Mouse (Mus musculus) brain, embryonic 14.5 days (tissue): ENCODE results near the gene Gm10337.

ENCODE experiments used
- CTCF ChIP-seq: fragments of 200-500 bp; IDR thresholded peaks from 2 replicates; pipeline ENCODE4 v1.5.1; 2012; ENCODE audit warnings: inconsistent platforms, mild to moderate bottlenecking, moderate library complexity, borderline replicate concordance; ENCODE audit not compliant: insufficient read depth, insufficient read length; ENCODE audit errors: extremely low read depth
- POLR2A ChIP-seq: fragments of 200-500 bp; IDR thresholded peaks from 2 replicates; pipeline ENCODE4 v1.6.1; 2012; ENCODE audit warnings: mild to moderate bottlenecking, inconsistent platforms, borderline replicate concordance; ENCODE audit not compliant: poor library complexity, insufficient read depth, insufficient read length, severe bottlenecking; ENCODE audit errors: extremely low read depth

GRCm38 (mm10) chr15:102517631-102517975, 14.1 kb downstream of the Gm10337 start:
- TF ChIP-seq CTCF (no peak), POLR2A (peak; percentile 20; the same call in 1 of the 2 replicates)
